Mouse (Mus musculus): ENCODE measurements around the gene Gm43951. TPM values are rescaled to one million over a fixed set of nuclear protein-coding genes. Genes with fewer than 3 reads are reported as not detected.

Gm43951 gene
- total RNA-seq (2023): under 1 TPM; 0.50 to 0.93 TPM

DNA sequence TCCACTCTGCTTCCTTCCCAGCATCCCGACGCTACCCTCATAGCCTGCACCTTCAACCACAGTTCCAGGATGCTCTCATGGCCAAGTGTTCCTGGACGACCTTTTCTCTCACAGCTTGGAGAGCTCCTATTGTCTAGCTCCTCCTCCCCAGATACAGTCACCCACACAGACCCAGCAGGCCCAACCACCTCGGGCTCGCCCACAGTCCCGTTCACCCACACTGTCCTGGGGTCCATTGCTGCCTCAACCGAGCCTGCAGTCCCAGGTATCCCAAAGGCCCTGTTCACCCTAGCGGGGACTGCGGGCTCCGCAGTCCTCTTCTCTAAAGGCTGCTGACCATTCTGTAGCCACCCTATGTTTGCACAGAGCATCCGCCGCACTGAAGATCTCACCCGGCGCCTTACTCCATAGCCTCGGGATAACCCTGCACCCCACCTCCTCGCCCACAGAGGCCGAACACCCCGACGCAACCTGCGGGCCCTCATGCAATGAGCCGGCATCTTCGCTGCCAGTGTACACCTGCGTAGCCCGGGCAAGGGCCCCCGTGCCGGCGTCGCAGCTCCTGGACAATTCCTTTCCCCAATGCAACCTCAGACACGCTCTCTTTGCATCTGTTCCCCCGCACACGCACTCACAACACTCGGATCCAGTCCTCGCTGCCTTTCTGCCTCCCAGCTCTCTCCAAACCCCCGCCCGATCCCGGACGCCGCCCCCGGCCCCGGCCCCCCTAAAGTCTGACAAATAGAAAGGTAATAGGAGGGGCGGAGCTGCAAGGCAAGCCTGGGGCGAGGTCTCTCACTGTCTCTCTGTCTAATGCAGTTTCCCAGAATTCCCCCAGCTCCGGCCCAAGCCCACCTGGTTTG, at the start of gene Gm43951:
Gene Gm43951 (minus strand): TSS at position 500 of the 863 bp plus-strand sequence.

DNA sequence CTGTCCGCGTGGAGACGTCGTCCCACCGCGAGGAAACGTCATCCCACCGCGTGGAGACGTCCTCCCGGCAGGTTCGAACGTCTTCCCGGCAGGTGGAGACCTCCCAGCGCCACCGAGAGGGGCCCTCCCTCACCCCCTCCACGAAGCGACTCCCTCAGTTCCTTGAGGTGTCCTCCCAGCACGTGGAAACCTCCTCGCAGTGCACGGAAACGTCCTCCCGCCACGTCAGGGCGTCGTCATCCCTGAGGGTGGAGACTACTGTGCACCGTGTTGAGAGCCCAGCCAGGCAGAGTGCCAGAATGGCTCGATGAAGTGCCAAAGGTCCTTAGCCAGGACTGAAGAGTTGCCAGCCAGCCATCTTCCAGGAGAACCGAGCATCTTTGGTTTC, 8.8 kb upstream of the Gm43951 start, which contains the start of gene Med31:
Gene Med31 (minus strand): TSS at position 183 of the 388 bp plus-strand sequence.

DNA sequence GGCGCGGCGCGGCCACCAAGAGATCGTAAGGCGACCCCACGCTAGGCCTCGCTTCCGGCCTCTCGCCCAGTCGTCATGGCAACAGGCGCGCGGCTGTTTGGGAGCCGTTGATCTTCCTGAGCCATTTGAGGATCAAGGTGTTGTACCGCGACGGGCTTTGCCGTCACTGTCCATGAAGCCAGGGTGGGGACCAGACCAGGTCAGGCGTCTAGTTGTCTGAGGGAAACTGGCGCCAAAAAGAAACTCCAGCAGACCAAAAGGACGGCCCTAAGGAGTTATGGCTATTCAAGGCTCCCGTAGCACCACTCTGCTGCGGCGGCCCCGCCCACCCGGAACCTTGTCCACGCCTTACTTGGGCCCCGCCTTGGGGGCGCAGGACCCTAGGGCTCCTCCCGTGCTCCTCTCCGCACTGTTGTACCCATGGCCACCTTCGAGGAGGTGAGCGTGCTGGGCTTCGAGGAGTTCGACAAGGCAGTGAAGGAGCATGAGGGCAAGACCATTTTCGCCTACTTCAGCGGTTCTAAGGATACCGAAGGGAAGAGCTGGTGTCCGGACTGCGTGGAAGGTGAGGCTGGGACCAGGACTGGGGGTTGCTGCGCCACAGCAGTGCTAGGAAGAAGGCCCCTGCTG, 679 bp upstream of the Gm43951 start, which contains the start of the genes 4933427D14Rik and Txndc17:
Gene 4933427D14Rik (minus strand): TSS at position 256 of the 630 bp plus-strand sequence.
Gene Txndc17 (plus strand): TSS at position 344 of the 630 bp plus-strand sequence.

Other genes with a start within 250 kb of the Gm43951 start
- under 1 TPM in 1 of 2 experiments, not detected in 1; 0.23 TPM for gene Aipl1, start 169.3 kb downstream of the Gm43951 start, total RNA-seq (2023)
- 1 to 10 TPM in 1 of 2 experiments, under 1 TPM in 1; 0.98 to 1.2 TPM for gene Pimreg, start 164.8 kb downstream of the Gm43951 start, total RNA-seq (2023)
- gene Pitpnm3, start 71.1 kb downstream of the Gm43951 start, total RNA-seq (2023): not detected
- 10 to 100 TPM; 17.8 to 21.2 TPM for gene 4933427D14Rik, start 619 bp upstream of the Gm43951 start, total RNA-seq (2023)
- 10 to 100 TPM; 34.3 to 36.7 TPM for gene Txndc17, start 707 bp upstream of the Gm43951 start, total RNA-seq (2023)
- gene Med31, start 8.8 kb upstream of the Gm43951 start, total RNA-seq (2023): 10 to 100 TPM; 12.6 to 18.3 TPM
- not detected for gene Slc13a5, start 60.4 kb upstream of the Gm43951 start, total RNA-seq (2023)
- gene Xaf1, start 94.8 kb upstream of the Gm43951 start, total RNA-seq (2023): 10 to 100 TPM; 40.9 to 62.3 TPM
- 1 to 10 TPM in 1 of 2 experiments, under 1 TPM in 1; 0.44 to 1.1 TPM for gene Fbxo39, start 107.6 kb upstream of the Gm43951 start, total RNA-seq (2023)
- not detected for gene Tekt1, start 155.6 kb upstream of the Gm43951 start, total RNA-seq (2023)
- not detected for gene Smtnl2, start 204.9 kb upstream of the Gm43951 start, total RNA-seq (2023)
- gene Ggt6, start 228.7 kb upstream of the Gm43951 start, total RNA-seq (2023): not detected
- gene Mybbp1a, start 234.5 kb upstream of the Gm43951 start, total RNA-seq (2023): 100 to 1,000 TPM; 176 to 178 TPM